14 mouse cellular contexts compared by ENCODE assay signal in genomic region chr16:10628030-10628555, GRCm38 (mm10).
A peak's percentile ranks its signal among the peaks of the same experiment; 100 is the strongest.
DNase-seq lines count a peak whose midpoint lies in the region; ATAC-seq and TF ChIP-seq lines count a peak whose summit lies in the region.
"Had no signal": no experiment of that assay in that cellular context is flagged by ENCODE, and none has a peak within 500 bp of the region (broad histone marks: within the 10 kb centered on the region; RNA-seq: fewer than 3 reads in every experiment).

No protein-coding gene starts in this region.

- no peak for ATAC-seq in heart, embryonic 14.5 days (ENCODE audit: insufficient number of reproducible peaks, insufficient read depth, low FRiP score, low read depth)
- ATAC-seq: forebrain, embryonic 16.5 days had no signal

- in situ Hi-C loops in CH12.LX (cut with MboI; ENCODE audit: low pct_ligation_motif_present, low pct_unique_long_range_greater_than_20kb, low sequenced_read_pairs) = no loop called here

- intact Hi-C loops in left cerebral cortex, adult 2 months (cut with DNase I) = no loop called here
- intact Hi-C loops in left cerebral cortex, postnatal 36 days (cut with DNase I) = loop anchor here (5.0 kb wide), 1 partner anchor 159 kb away; the partner anchor contains the start of genes Socs1 and Tnp2

- H3K9me3 ChIP-seq in heart, embryonic 14.5 days (ENCODE audit: control insufficient read depth, low read length) = no peaks in the 10 kb centered on the region
- H3K9me3 ChIP-seq in CH12.LX (replicated peaks; ENCODE audit: low read length) = no peaks in the 10 kb centered on the region

- no peak; the same call in 1 of the 2 replicates for TF ChIP-seq CTCF in left cerebral cortex, adult 2 months (IDR thresholded peaks at IDR 0.05)
- no peak; a peak in 1 of 4 replicates for TF ChIP-seq CTCF in CH12.LX (conservative IDR thresholded peaks at IDR 0.05 in 1 of 2, IDR thresholded peaks at IDR 0.05 in 1 of 2; ENCODE audit: low read depth in 2 of 2, low read length in 2 of 2)

- H3K9ac ChIP-seq in heart, embryonic 14.5 days (ENCODE audit: low read length) = no peak overlapping the region
- no peak overlapping the region for H3K9ac ChIP-seq in CH12.LX (ENCODE audit: insufficient read depth, low read depth)
- H3K9ac ChIP-seq: hindbrain, embryonic 14.5 days; liver, embryonic 14.5 days had no signal

- TF ChIP-seq RAD21 in CH12.LX (IDR thresholded peaks at IDR 0.05; ENCODE audit: low read depth, low read length) = no peak

- TF ChIP-seq POLR2A in CH12.LX (IDR thresholded peaks at IDR 0.05; ENCODE audit: low read depth, low read length) = no peak

- H3K27ac ChIP-seq in heart, embryonic 14.5 days (replicated peaks in 1 of 2; ENCODE audit: control insufficient read depth in 1 of 2, insufficient read depth in 1 of 2, low read depth in 2 of 2, low read length in 2 of 2) = peak overlapping the region; percentile 42 to 73; a peak in 3 of 4 replicates
- H3K27ac ChIP-seq in left cerebral cortex, adult 2 months = peak overlapping the region; percentile 69
- no peak overlapping the region for H3K27ac ChIP-seq in CH12.LX (ENCODE audit: insufficient read depth, low read depth)
- H3K27ac ChIP-seq: hindbrain, embryonic 14.5 days; liver, embryonic 14.5 days had no signal

- no peak for TF ChIP-seq EP300 in CH12.LX (IDR thresholded peaks at IDR 0.05; ENCODE audit: low read length)

- 67% methylated on average over 4 of the region's 4 CpGs for WGBS in heart, embryonic 14.5 days

- H3K4me3 ChIP-seq in heart, embryonic 14.5 days (ENCODE audit: control insufficient read depth in 1 of 2, insufficient read depth in 1 of 2, low read depth in 1 of 2, low read length in 2 of 2) = no peak overlapping the region
- no peak overlapping the region for H3K4me3 ChIP-seq in left cerebral cortex, adult 2 months
- no peak overlapping the region for H3K4me3 ChIP-seq in CH12.LX (replicated peaks in 1 of 3; ENCODE audit: low read depth in 2 of 3, low read length in 2 of 3, poor library complexity in 1 of 3)

- dilution Hi-C loops in CH12.LX (cut with MboI; ENCODE audit: extremely low pct_ligation_motif_present, extremely low pct_unique_long_range_greater_than_20kb, low sequenced_read_pairs) = no loop called here

- H3K36me3 ChIP-seq in heart, embryonic 14.5 days (ENCODE audit: control insufficient read depth, insufficient read depth, low read length) = peaks cover 19% of the 10 kb centered on the region
- peaks cover 19 to 60% of the 10 kb centered on the region in 2 experiments for H3K36me3 ChIP-seq in CH12.LX (replicated peaks in 1 of 2; ENCODE audit: control insufficient read depth in 1 of 2, insufficient read depth in 1 of 2, low read length in 1 of 2)

- H3K79me2 ChIP-seq in CH12.LX (replicated peaks; ENCODE audit: control insufficient read depth, extremely low read depth, insufficient read depth, poor library complexity, severe bottlenecking) = no peaks in the 10 kb centered on the region

- no peaks in the 10 kb centered on the region for H3K27me3 ChIP-seq in heart, embryonic 14.5 days (ENCODE audit: control insufficient read depth, insufficient read depth, low read length)
- no peaks in the 10 kb centered on the region for H3K27me3 ChIP-seq in CH12.LX (replicated peaks)

- H3K4me2 ChIP-seq in heart, embryonic 14.5 days (ENCODE audit: low read length) = no peak overlapping the region
- H3K4me2 ChIP-seq in CH12.LX (ENCODE audit: insufficient read depth, low read depth, poor library complexity, severe bottlenecking) = no peak overlapping the region
- H3K4me2 ChIP-seq: hindbrain, embryonic 14.5 days had no signal

- DNase-seq in heart, adult 18-20 months = no peak
- DNase-seq in left cerebral cortex, adult 2 months (ENCODE audit: extremely low spot score in 1 of 2, low spot score in 2 of 2) = no peak
- DNase-seq in left cerebral cortex, postnatal 36 days (ENCODE audit: low spot score in 2 of 2) = no peak
- DNase-seq in CH12.LX (ENCODE audit: extremely low read depth) = no peak
- DNase-seq in ZHBTc4 (ENCODE audit: low read depth, low spot score) = peak; percentile 91
- DNase-seq in spleen, postnatal 14 days (ENCODE audit: low spot score in 2 of 2) = no peak
- no peak for DNase-seq in left cerebral cortex, adult 9 months (ENCODE audit: low spot score in 2 of 2)
- DNase-seq: adrenal gland, adult 8-10 months; gastrocnemius, postnatal 14 days; kidney, adult 9 months had no signal

- peaks cover 18 to 35% of the 10 kb centered on the region in 2 experiments for H3K4me1 ChIP-seq in heart, embryonic 14.5 days (ENCODE audit: control insufficient read depth in 2 of 2, insufficient read depth in 2 of 2, low read length in 2 of 2)
- peaks cover 0 to 9% of the 10 kb centered on the region in 2 experiments; a peak in 2 of 4 replicates for H3K4me1 ChIP-seq in CH12.LX (ENCODE audit: control insufficient read depth in 1 of 2, insufficient read depth in 2 of 2)

TF ChIP-seq in CH12.LX, 34 proteins besides CTCF, POLR2A, EP300 and RAD21:
- TF ChIP-seq CHD1 (IDR thresholded peaks at IDR 0.05; ENCODE audit: low read depth, low read length) (no peak), HCFC1 (IDR thresholded peaks at IDR 0.05; ENCODE audit: low read depth, low read length) (no peak), SMC3 (IDR thresholded peaks at IDR 0.05; ENCODE audit: low read depth, low read length) (peak; percentile 25), MAFK (IDR thresholded peaks at IDR 0.05; ENCODE audit: insufficient replicate concordance, low read length) (no peak)
